Mouse (Mus musculus) limb, embryonic 12.5 days (tissue): Measurements from ENCODE around the gene 9930021J03Rik. TPM values are rescaled to one million over a fixed set of nuclear protein-coding genes. Genes with fewer than 3 reads are reported as not detected.

ENCODE experiments used
- ATAC-seq: fragments of 200-750 bp; cut with Nextera tagmentation; 2 replicates; pipeline ENCODE4 v1.8.0; 2017; ENCODE audit warnings: low read depth, moderate TSS enrichment; ENCODE audit not compliant: insufficient number of reproducible peaks, insufficient read depth, low FRiP score, low TSS enrichment
- H3K27ac ChIP-seq: fragments of 300-500 bp; sonication (generic); 2 replicates; pipeline ENCODE4 v1.5.1; 2016; ENCODE audit warnings: mild to moderate bottlenecking, moderate library complexity
- H3K27me3 ChIP-seq: fragments of 300-500 bp; sonication (generic); 2 replicates; pipeline ENCODE4 v1.6.1; 2016; ENCODE audit warnings: mild to moderate bottlenecking, moderate library complexity
- H3K36me3 ChIP-seq: fragments of 300-500 bp; sonication (generic); 2 replicates; pipeline ENCODE4 v1.6.1; 2016; ENCODE audit warnings: mild to moderate bottlenecking, moderate library complexity
- H3K4me1 ChIP-seq: fragments of 300-500 bp; sonication (generic); replicated peaks from 2 replicates; pipeline ENCODE4 v1.6.1; 2016
- H3K4me2 ChIP-seq: fragments of 300-500 bp; sonication (generic); 2 replicates; pipeline ENCODE4 v1.6.1; 2016; ENCODE audit warnings: mild to moderate bottlenecking, moderate library complexity
- H3K4me3 ChIP-seq: fragments of 300-500 bp; sonication (generic); replicated peaks from 2 replicates; pipeline ENCODE4 v1.5.1; 2016; ENCODE audit warnings: mild to moderate bottlenecking
- H3K9ac ChIP-seq: fragments of 300-500 bp; sonication (generic); replicated peaks from 2 replicates; pipeline ENCODE4 v1.6.1; 2016; ENCODE audit warnings: mild to moderate bottlenecking, moderate library complexity
- H3K9me3 ChIP-seq: fragments of 300-500 bp; sonication (generic); 2 replicates; pipeline ENCODE4 v1.6.1; 2016; ENCODE audit warnings: mild to moderate bottlenecking, moderate library complexity
- WGBS: fragments of 180-500 bp; shearing (Covaris S2); methylation state at CpG from one replicate; pipeline ENCODE4 v1.1.7; 2016; 5-methylcytosine and 5-hydroxymethylcytosine counted together
- polyA plus RNA-seq: library from polyadenylated mRNA; unstranded; fragments of >200 nt; fragmentation: Nextera tagmentation; extraction: Ambion mirVana; gene quantifications from 2 replicates; pipeline ENCODE4 v1.2.1, GENCODE M21; 2016

The 9930021J03Rik gene
- polyA plus RNA-seq = 6.8 and 6.9 TPM in 2 replicates

- peak; percentile 92 for ATAC-seq
- Histone ChIP-seq H3K9me3 (no peaks in the 10 kb centered on the region), H3K4me2 (peak within 1 kb of the TSS; percentile 81), H3K9ac (peak within 1 kb of the TSS; percentile 90), H3K27ac (peak within 1 kb of the TSS; percentile 95), H3K4me1 (peaks cover 7% of the 10 kb centered on the region), H3K36me3 (peaks cover 28% of the 10 kb centered on the region), H3K27me3 (no peaks in the 10 kb centered on the region), H3K4me3 (peak within 1 kb of the TSS; percentile 94)
- 2% methylated on average over 57 of the region's 95 CpGs for WGBS
Measured at GRCm38 (mm10) chr19:29805917-29806785, at the start of gene 9930021J03Rik. TSS of gene 9930021J03Rik (minus strand) at chr19:29805989.

- H3K4me2 ChIP-seq = no peak overlapping the region
- 88% methylated on average over 5 of the region's 5 CpGs for WGBS
- no peak overlapping the region for H3K4me3 ChIP-seq
- H3K9ac ChIP-seq = no peak overlapping the region
- H3K9me3 ChIP-seq = no peaks in the 10 kb centered on the region
- no peaks in the 10 kb centered on the region for H3K36me3 ChIP-seq
- no peak overlapping the region for H3K27ac ChIP-seq
- no peaks in the 10 kb centered on the region for H3K27me3 ChIP-seq
- no peak for ATAC-seq
- H3K4me1 ChIP-seq = no peaks in the 10 kb centered on the region
Measured at GRCm38 (mm10) chr19:29853711-29854110, 47.9 kb upstream of the 9930021J03Rik start.

- Histone ChIP-seq H3K4me3 (no peak overlapping the region), H3K9ac (no peak overlapping the region), H3K9me3 (no peaks in the 10 kb centered on the region), H3K36me3 (no peaks in the 10 kb centered on the region), H3K27ac (no peak overlapping the region), H3K4me2 (no peak overlapping the region), H3K4me1 (no peaks in the 10 kb centered on the region), H3K27me3 (no peaks in the 10 kb centered on the region)
- WGBS = 63% methylated on average over 12 of the region's 12 CpGs
- no peak for ATAC-seq
Measured at GRCm38 (mm10) chr19:29851036-29851690, 45.4 kb upstream of the 9930021J03Rik start.

GRCm38 (mm10) chr19:29849924-29850551 is 44.2 kb upstream of the 9930021J03Rik start:
- H3K4me2 ChIP-seq = no peak overlapping the region
- no peaks in the 10 kb centered on the region for H3K4me1 ChIP-seq
- no peak overlapping the region for H3K27ac ChIP-seq
- no peaks in the 10 kb centered on the region for H3K9me3 ChIP-seq
- no peak overlapping the region for H3K9ac ChIP-seq
- WGBS = 83% methylated on average over 11 of the region's 11 CpGs
- H3K36me3 ChIP-seq = no peaks in the 10 kb centered on the region
- ATAC-seq = no peak
- H3K27me3 ChIP-seq = no peaks in the 10 kb centered on the region
- H3K4me3 ChIP-seq = no peak overlapping the region

- H3K4me2 ChIP-seq = no peak overlapping the region
- ATAC-seq = no peak
- no peaks in the 10 kb centered on the region for H3K36me3 ChIP-seq
- no peak overlapping the region for H3K4me3 ChIP-seq
- no peaks in the 10 kb centered on the region for H3K9me3 ChIP-seq
- 62% methylated on average over 12 of the region's 12 CpGs for WGBS
- H3K27ac ChIP-seq = no peak overlapping the region
- peaks cover 15% of the 10 kb centered on the region; the same call in 1 of the 2 replicates for H3K4me1 ChIP-seq
- no peak overlapping the region for H3K9ac ChIP-seq
- H3K27me3 ChIP-seq = no peaks in the 10 kb centered on the region
Measured at GRCm38 (mm10) chr19:29844036-29844661, 38.4 kb upstream of the 9930021J03Rik start.

GRCm38 (mm10) chr19:29843641-29844035 is 37.8 kb upstream of the 9930021J03Rik start:
- 54% methylated on average over 5 of the region's 5 CpGs for WGBS
- Histone ChIP-seq H3K27ac (no peak overlapping the region; the same call in 1 of the 2 replicates), H3K4me3 (no peak overlapping the region), H3K4me2 (no peak overlapping the region), H3K27me3 (no peaks in the 10 kb centered on the region), H3K36me3 (no peaks in the 10 kb centered on the region), H3K4me1 (peaks cover 15% of the 10 kb centered on the region; the same call in 1 of the 2 replicates), H3K9me3 (no peaks in the 10 kb centered on the region), H3K9ac (no peak overlapping the region)
- ATAC-seq = no peak

- WGBS = 42% methylated on average over 8 of the region's 8 CpGs
- peaks cover 15% of the 10 kb centered on the region; the same call in 1 of the 2 replicates for H3K4me1 ChIP-seq
- no peaks in the 10 kb centered on the region for H3K9me3 ChIP-seq
- H3K9ac ChIP-seq = no peak overlapping the region
- no peak overlapping the region for H3K4me2 ChIP-seq
- ATAC-seq = no peak
- H3K27me3 ChIP-seq = no peaks in the 10 kb centered on the region
- H3K36me3 ChIP-seq = no peaks in the 10 kb centered on the region
- H3K27ac ChIP-seq = peak overlapping the region; percentile 35; the same call in 1 of the 2 replicates
- H3K4me3 ChIP-seq = no peak overlapping the region
Measured at GRCm38 (mm10) chr19:29842973-29843372, 37.2 kb upstream of the 9930021J03Rik start.

GRCm38 (mm10) chr19:29840642-29841041 is 34.9 kb upstream of the 9930021J03Rik start:
- WGBS = 89% methylated on average over 4 of the region's 4 CpGs
- H3K27ac ChIP-seq = no peak overlapping the region
- H3K9me3 ChIP-seq = no peaks in the 10 kb centered on the region
- no peak overlapping the region for H3K9ac ChIP-seq
- no peak overlapping the region for H3K4me3 ChIP-seq
- no peaks in the 10 kb centered on the region for H3K36me3 ChIP-seq
- peaks cover 15% of the 10 kb centered on the region for H3K4me1 ChIP-seq
- ATAC-seq = no peak
- H3K4me2 ChIP-seq = no peak overlapping the region
- no peaks in the 10 kb centered on the region for H3K27me3 ChIP-seq

GRCm38 (mm10) chr19:29838636-29839135 is 32.9 kb upstream of the 9930021J03Rik start:
- H3K4me3 ChIP-seq = no peak overlapping the region
- H3K27me3 ChIP-seq = no peaks in the 10 kb centered on the region
- WGBS = 83% methylated on average over 3 of the region's 3 CpGs
- no peak overlapping the region for H3K27ac ChIP-seq
- no peak overlapping the region for H3K9ac ChIP-seq
- H3K9me3 ChIP-seq = no peaks in the 10 kb centered on the region
- H3K36me3 ChIP-seq = no peaks in the 10 kb centered on the region
- peaks cover 8% of the 10 kb centered on the region for H3K4me1 ChIP-seq
- no peak overlapping the region for H3K4me2 ChIP-seq
- ATAC-seq = no peak

- H3K4me1 ChIP-seq = peaks cover 3% of the 10 kb centered on the region
- H3K9ac ChIP-seq = no peak overlapping the region
- no peak overlapping the region for H3K27ac ChIP-seq
- no peaks in the 10 kb centered on the region for H3K9me3 ChIP-seq
- 69% methylated on average over 1 of the region's 1 CpGs for WGBS
- H3K36me3 ChIP-seq = no peaks in the 10 kb centered on the region
- H3K4me3 ChIP-seq = no peak overlapping the region
- no peaks in the 10 kb centered on the region for H3K27me3 ChIP-seq
- no peak for ATAC-seq
- no peak overlapping the region for H3K4me2 ChIP-seq
Measured at GRCm38 (mm10) chr19:29838171-29838570, 32.4 kb upstream of the 9930021J03Rik start.
